Mouse (Mus musculus): ENCODE results near the gene Lrch1. TPM values are rescaled to one million over a fixed set of nuclear protein-coding genes. Genes with fewer than 3 reads are reported as not detected.

Gene Lrch1
- polyA plus RNA-seq, 1 experiment from 2014 or later = 4.2 TPM

- peak overlapping the region; percentile 77; the same call in 1 of the 2 replicates for H3K4me3 ChIP-seq (ENCODE audit: low read depth, low read length)
- no peak overlapping the region; the same call in 1 of the 2 replicates for H3K9ac ChIP-seq (ENCODE audit: low read depth, low read length)
- H3K4me2 ChIP-seq (replicated peaks; ENCODE audit: low read depth) = peak overlapping the region; percentile 77
- no peak for TF ChIP-seq CTCF (IDR thresholded peaks at IDR 0.05; ENCODE audit: low read depth)
- no peaks in the 10 kb centered on the region for H3K9me3 ChIP-seq (ENCODE audit: control insufficient read depth)
- 43% methylated on average over 2 of the region's 2 CpGs for whole genome bisulfite sequencing
- H3K36me3 ChIP-seq (ENCODE audit: control insufficient read depth, insufficient read depth) = peaks cover 18% of the 10 kb centered on the region
- no peaks in the 10 kb centered on the region for H3K27me3 ChIP-seq (replicated peaks; ENCODE audit: control insufficient read depth, insufficient read depth, low read length)
- ATAC-seq = no peak
- H3K27ac ChIP-seq (ENCODE audit: low read depth, low read length) = no peak overlapping the region
- no peaks in the 10 kb centered on the region for H3K4me1 ChIP-seq (replicated peaks; ENCODE audit: control insufficient read depth, insufficient read depth, low read length)
Observed at GRCm38 (mm10) chr14:74733397-74733796, 214.3 kb downstream of the Lrch1 start.

DNA sequence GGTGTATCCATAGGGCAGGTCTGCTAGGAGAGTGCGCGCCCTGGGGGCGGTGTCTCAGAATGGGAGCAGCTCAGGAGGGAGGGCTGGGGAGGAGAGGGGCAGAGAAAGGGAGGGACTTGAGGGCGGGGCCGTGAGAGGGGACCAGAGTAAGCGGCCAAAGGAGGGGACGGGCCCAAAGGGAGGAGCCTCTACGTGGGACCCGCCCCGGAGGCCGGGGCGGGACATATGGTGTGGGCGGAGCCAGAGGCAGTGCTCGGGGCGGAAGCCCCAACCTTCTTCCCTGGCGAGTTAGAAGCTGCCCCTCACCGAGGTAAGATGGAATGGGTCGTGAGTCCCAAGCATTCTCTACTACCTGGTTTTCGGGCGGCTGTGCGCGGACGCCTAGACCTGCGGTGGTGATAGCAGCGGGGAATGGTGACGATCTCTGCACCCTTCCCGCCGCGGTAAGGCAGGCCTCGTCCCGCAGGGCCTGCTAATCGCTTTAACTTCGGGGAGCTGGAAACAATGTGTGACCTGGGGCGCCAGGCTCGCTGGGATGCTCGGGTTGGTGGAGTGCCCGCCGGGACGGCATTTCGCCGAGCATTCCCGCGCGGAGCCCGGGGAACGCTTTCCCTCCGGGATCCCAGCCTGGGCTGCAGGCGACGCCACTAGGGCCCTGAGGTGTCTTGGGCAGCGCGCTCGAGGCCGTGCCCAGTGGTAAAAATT, 215.4 kb downstream of the Lrch1 start, which contains the start of gene Esd:
Esd (plus strand) TSS at position 219 of the 705 bp plus-strand sequence.
- peak within 1 kb of the TSS; percentile 77 for H3K4me2 ChIP-seq (replicated peaks; ENCODE audit: low read depth)
- H3K27ac ChIP-seq (ENCODE audit: low read depth, low read length) = peak within 1 kb of the TSS; percentile 84
- no peaks in the 10 kb centered on the region for H3K4me1 ChIP-seq (replicated peaks; ENCODE audit: control insufficient read depth, insufficient read depth, low read length)
- peak within 1 kb of the TSS; percentile 77 for H3K4me3 ChIP-seq (ENCODE audit: low read depth, low read length)
- peak within 1 kb of the TSS; percentile 87 for H3K9ac ChIP-seq (ENCODE audit: low read depth, low read length)
- peaks cover 16% of the 10 kb centered on the region for H3K36me3 ChIP-seq (ENCODE audit: control insufficient read depth, insufficient read depth)
- TF ChIP-seq CTCF (IDR thresholded peaks at IDR 0.05; ENCODE audit: low read depth) = peak; percentile 55
- H3K27me3 ChIP-seq (replicated peaks; ENCODE audit: control insufficient read depth, insufficient read depth, low read length) = no peaks in the 10 kb centered on the region
- peak; percentile 96 for ATAC-seq
- under 1% methylated on average over 51 of the region's 53 CpGs for WGBS
- H3K9me3 ChIP-seq (ENCODE audit: control insufficient read depth) = no peaks in the 10 kb centered on the region

DNA sequence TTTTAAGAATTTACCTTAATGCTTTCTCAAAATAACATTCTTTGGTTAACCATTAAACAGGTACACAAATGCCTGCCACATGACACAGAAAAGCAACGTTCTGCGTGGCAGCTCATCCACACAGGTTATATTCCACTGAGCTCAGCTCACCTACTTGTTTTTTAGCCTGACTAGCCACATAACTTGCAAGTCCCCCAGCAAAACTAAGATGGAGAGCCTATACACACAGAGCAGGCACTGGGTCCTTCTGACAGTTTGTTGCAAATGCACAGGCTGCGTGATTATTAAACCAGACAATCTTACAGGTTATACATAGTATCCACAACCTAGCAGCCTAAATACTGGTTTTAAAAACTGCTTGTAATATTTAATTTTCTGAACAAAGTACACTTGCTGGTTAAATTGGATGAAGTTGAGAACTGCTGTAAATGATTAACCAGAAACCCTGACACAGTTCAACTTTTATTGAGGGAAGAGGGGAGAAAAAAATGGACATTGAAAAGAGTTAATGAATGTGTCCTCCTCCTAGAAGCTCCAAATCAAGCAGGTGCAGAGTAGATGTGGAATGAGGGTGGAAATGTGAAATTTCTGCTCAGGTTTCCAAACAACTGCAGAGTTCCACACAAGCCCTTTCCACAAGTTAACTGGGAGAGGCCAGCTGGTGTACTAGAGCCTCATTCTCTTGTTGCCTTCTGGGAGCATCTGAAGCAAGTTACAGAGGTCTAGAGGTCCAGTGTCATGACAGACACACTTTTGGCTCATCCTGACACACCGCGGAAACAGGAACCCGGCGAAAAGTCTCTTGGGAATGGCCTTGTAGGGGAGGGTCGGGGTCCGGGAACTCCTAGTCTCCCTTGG, 216.2 kb downstream of the Lrch1 start:
- H3K27me3 ChIP-seq (replicated peaks; ENCODE audit: control insufficient read depth, insufficient read depth, low read length) = no peaks in the 10 kb centered on the region
- peak; percentile 57 for ATAC-seq
- H3K4me1 ChIP-seq (replicated peaks; ENCODE audit: control insufficient read depth, insufficient read depth, low read length) = no peaks in the 10 kb centered on the region
- H3K9ac ChIP-seq (ENCODE audit: low read depth, low read length) = peak overlapping the region; percentile 87; the same call in 1 of the 2 replicates
- H3K4me2 ChIP-seq (replicated peaks; ENCODE audit: low read depth) = peak overlapping the region; percentile 77
- H3K27ac ChIP-seq (ENCODE audit: low read depth, low read length) = peak overlapping the region; percentile 82
- peaks cover 9% of the 10 kb centered on the region; the same call in 1 of the 2 replicates for H3K36me3 ChIP-seq (ENCODE audit: control insufficient read depth, insufficient read depth)
- H3K4me3 ChIP-seq (ENCODE audit: low read depth, low read length) = peak overlapping the region; percentile 77
- no peak for TF ChIP-seq CTCF (IDR thresholded peaks at IDR 0.05; ENCODE audit: low read depth)
- 17% methylated on average over 9 of the region's 9 CpGs for WGBS
- H3K9me3 ChIP-seq (ENCODE audit: control insufficient read depth) = no peaks in the 10 kb centered on the region

- no peaks in the 10 kb centered on the region for H3K9me3 ChIP-seq (ENCODE audit: control insufficient read depth)
- no peak overlapping the region for H3K9ac ChIP-seq (ENCODE audit: low read depth, low read length)
- H3K4me2 ChIP-seq (replicated peaks; ENCODE audit: low read depth) = no peak overlapping the region
- WGBS = 71% methylated on average over 3 of the region's 3 CpGs
- no peaks in the 10 kb centered on the region for H3K27me3 ChIP-seq (replicated peaks; ENCODE audit: control insufficient read depth, insufficient read depth, low read length)
- no peak overlapping the region for H3K4me3 ChIP-seq (ENCODE audit: low read depth, low read length)
- TF ChIP-seq CTCF (IDR thresholded peaks at IDR 0.05; ENCODE audit: low read depth) = peak; percentile 47
- no peak for ATAC-seq
- no peak overlapping the region for H3K27ac ChIP-seq (ENCODE audit: low read depth, low read length)
- H3K36me3 ChIP-seq (ENCODE audit: control insufficient read depth, insufficient read depth) = no peaks in the 10 kb centered on the region
- H3K4me1 ChIP-seq (replicated peaks; ENCODE audit: control insufficient read depth, insufficient read depth, low read length) = no peaks in the 10 kb centered on the region
Observed at GRCm38 (mm10) chr14:74723541-74723940, 224.1 kb downstream of the Lrch1 start.

DNA sequence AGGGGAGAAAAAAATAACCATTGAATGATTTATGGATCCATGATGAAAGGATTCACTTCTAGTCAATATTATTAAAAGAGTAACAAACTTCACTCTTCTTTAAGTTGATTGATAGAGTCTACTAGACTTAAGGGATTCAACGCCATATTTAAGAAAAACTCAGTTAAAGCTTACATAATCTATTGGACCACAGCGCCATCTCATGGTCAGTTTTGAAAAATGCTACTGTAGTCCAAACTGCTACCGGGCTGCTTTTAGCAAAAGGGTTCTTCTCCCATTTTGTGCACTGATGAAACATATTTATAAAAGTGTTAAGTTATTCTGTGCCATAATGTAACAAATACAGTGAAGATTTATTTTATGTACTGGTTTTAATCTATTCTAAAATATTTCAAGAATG, 238.6 kb downstream of the Lrch1 start:
- Histone ChIP-seq H3K27me3 (replicated peaks; ENCODE audit: control insufficient read depth, insufficient read depth, low read length) (no peaks in the 10 kb centered on the region), H3K4me1 (replicated peaks; ENCODE audit: control insufficient read depth, insufficient read depth, low read length) (no peaks in the 10 kb centered on the region), H3K4me2 (replicated peaks; ENCODE audit: low read depth) (no peak overlapping the region), H3K9ac (ENCODE audit: low read depth, low read length) (no peak overlapping the region), H3K4me3 (ENCODE audit: low read depth, low read length) (no peak overlapping the region), H3K36me3 (ENCODE audit: control insufficient read depth, insufficient read depth) (no peaks in the 10 kb centered on the region), H3K9me3 (ENCODE audit: control insufficient read depth) (no peaks in the 10 kb centered on the region), H3K27ac (ENCODE audit: low read depth, low read length) (no peak overlapping the region)
- 19% methylated on average over 3 of the region's 3 CpGs for WGBS
- TF ChIP-seq CTCF (IDR thresholded peaks at IDR 0.05; ENCODE audit: low read depth) = peak; percentile 71
- no peak for ATAC-seq

Other genes with a start within 250 kb of the Lrch1 start
- gene Esd, start 215.6 kb downstream of the Lrch1 start, polyA plus RNA-seq (2015; fragmentation: Nextera tagmentation; extraction: Ambion mirVana) = 464 and 477 TPM in 2 replicates
- gene Rubcnl, start 68.2 kb upstream of the Lrch1 start, polyA plus RNA-seq (2015; fragmentation: Nextera tagmentation; extraction: Ambion mirVana) = 0.22 and 0.26 TPM in 2 replicates
- not detected in 2 replicates for gene Lrrc63, start 183.0 kb upstream of the Lrch1 start, polyA plus RNA-seq (2015; fragmentation: Nextera tagmentation; extraction: Ambion mirVana)
- 59.3 and 67.6 TPM in 2 replicates for gene Lcp1, start 183.2 kb upstream of the Lrch1 start, polyA plus RNA-seq (2015; fragmentation: Nextera tagmentation; extraction: Ambion mirVana)

Measured in intestine, postnatal 0 days (tissue).